Mouse (Mus musculus): ENCODE results near the gene Cd209e. TPM values are rescaled to one million over a fixed set of nuclear protein-coding genes. Genes with fewer than 3 reads are reported as not detected.
"Not testable (repeated sequence)": the region's sequence is repeated elsewhere in the genome, so short reads cannot be mapped to it uniquely, and the experiment has no call there.

Gene Cd209e
- not detected in 2 replicates for polyA plus RNA-seq (2016; fragmentation: Nextera tagmentation; extraction: Ambion mirVana)

GRCm38 (mm10) chr8:3854209-3854608 is at the start of gene Cd209e:
Gene Cd209e (minus strand): TSS chr8:3854309.
- H3K27me3 ChIP-seq: no peaks in the 10 kb centered on the region
- H3K27ac ChIP-seq (replicated peaks): no peak within 1 kb of the TSS
- no peak within 1 kb of the TSS for H3K4me2 ChIP-seq (replicated peaks)
- no peaks in the 10 kb centered on the region for H3K4me1 ChIP-seq
- 61% methylated on average over 2 of the region's 2 CpGs for WGBS
- H3K4me3 ChIP-seq: no peak within 1 kb of the TSS
- no peak for ATAC-seq (ENCODE audit: low FRiP score, low read depth)
- no peak within 1 kb of the TSS for H3K9ac ChIP-seq (replicated peaks)
- peaks cover 25% of the 10 kb centered on the region for H3K9me3 ChIP-seq
- H3K36me3 ChIP-seq: no peaks in the 10 kb centered on the region

- Histone ChIP-seq H3K4me1 (no peaks in the 10 kb centered on the region), H3K9ac (replicated peaks) (no peak within 1 kb of the TSS), H3K4me2 (replicated peaks) (no peak within 1 kb of the TSS), H3K4me3 (no peak within 1 kb of the TSS), H3K9me3 (peaks cover 46% of the 10 kb centered on the region), H3K36me3 (no peaks in the 10 kb centered on the region), H3K27me3 (no peaks in the 10 kb centered on the region), H3K27ac (replicated peaks) (no peak within 1 kb of the TSS)
- WGBS: 74% methylated on average over 4 of the region's 4 CpGs
- ATAC-seq (ENCODE audit: low FRiP score, low read depth): no peak
Observed at GRCm38 (mm10) chr8:3878455-3878854, 24.3 kb upstream of the Cd209e start, which contains the start of gene Cd209d. Gene Cd209d (minus strand): TSS chr8:3878555.

DNA sequence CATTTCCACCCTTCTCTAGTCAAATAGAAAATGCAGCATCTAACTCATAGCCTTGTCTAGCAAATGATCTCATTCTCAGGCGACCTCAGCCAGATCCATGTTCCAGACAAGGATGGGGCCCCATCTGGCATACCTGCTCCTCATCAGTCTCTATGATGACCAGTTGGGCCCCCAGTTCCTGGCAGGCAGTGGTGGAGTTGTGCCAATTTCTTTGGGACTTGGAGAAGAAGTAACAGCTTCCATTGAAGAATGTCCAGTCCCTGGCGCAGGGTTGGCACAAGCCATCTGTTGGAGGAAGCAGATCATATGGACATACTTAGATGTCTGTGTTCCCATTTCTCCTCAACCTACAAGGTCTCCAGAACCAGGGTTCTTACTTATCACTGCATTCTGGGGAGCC is 22.0 kb upstream of the Cd209e start:
- no peak overlapping the region for H3K27ac ChIP-seq (replicated peaks)
- ATAC-seq (ENCODE audit: low FRiP score, low read depth): no peak
- no peak overlapping the region for H3K4me3 ChIP-seq
- WGBS: 89% methylated on average over 2 of the region's 2 CpGs
- H3K4me1 ChIP-seq: no peaks in the 10 kb centered on the region
- H3K36me3 ChIP-seq: no peaks in the 10 kb centered on the region
- no peak overlapping the region for H3K4me2 ChIP-seq (replicated peaks)
- H3K9ac ChIP-seq (replicated peaks): no peak overlapping the region
- H3K27me3 ChIP-seq: no peaks in the 10 kb centered on the region
- peaks cover 55% of the 10 kb centered on the region for H3K9me3 ChIP-seq

DNA sequence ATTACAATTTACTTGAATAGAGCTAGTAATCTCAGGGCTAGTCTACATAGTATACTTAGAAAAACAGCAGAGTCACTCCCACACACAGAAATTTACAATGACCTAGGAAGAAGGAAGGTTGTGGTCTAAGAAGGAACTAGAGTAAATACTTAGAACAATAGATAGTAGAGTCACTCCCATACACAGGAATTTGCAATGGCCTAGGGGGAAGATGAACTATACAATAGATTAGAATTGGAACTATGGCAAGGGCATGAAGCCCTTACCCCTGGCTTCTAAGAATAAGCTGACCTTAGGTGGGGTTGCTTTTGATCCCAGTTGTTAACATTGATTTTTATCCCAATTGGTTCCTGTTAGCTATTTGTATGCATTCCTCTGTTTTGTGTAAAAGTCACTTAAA is 8.6 kb upstream of the Cd209e start:
- not testable (repeated sequence) for H3K27me3 ChIP-seq; ATAC-seq (ENCODE audit: low FRiP score, low read depth); H3K27ac ChIP-seq (replicated peaks); H3K4me2 ChIP-seq (replicated peaks); H3K36me3 ChIP-seq; H3K9ac ChIP-seq (replicated peaks); H3K9me3 ChIP-seq; H3K4me3 ChIP-seq; H3K4me1 ChIP-seq

DNA sequence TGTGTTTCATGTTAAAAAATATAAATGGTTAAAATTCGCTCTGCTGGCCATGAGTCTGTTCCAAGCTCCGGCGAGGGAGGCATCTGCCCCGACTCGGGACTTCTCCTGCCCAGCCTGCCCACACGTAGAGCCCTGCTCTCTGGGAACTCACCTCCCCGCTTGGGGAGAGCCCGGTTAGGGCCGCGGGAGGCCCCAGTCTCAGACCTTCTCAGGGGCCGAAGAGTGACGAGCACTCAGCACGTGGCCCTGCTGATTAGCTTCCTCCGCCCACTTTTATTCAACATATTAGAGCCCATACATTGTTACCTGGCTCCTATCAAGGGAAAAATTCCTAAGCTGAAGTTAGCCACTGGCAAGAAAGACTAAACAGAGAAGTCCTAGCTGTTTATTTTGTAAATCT is 51.0 kb downstream of the Cd209e start:
- H3K27me3 ChIP-seq: no peaks in the 10 kb centered on the region
- ATAC-seq (ENCODE audit: low FRiP score, low read depth): no peak
- H3K9me3 ChIP-seq: peaks cover 24% of the 10 kb centered on the region
- WGBS: 86% methylated on average over 14 of the region's 14 CpGs
- no peak overlapping the region for H3K27ac ChIP-seq (replicated peaks)
- no peak overlapping the region for H3K4me2 ChIP-seq (replicated peaks)
- H3K36me3 ChIP-seq: no peaks in the 10 kb centered on the region
- H3K9ac ChIP-seq (replicated peaks): no peak overlapping the region
- H3K4me1 ChIP-seq: no peaks in the 10 kb centered on the region
- H3K4me3 ChIP-seq: no peak overlapping the region

Other genes starting within 250 kb of the Cd209e start
- gene Xab2, start 233.0 kb downstream of the Cd209e start, polyA plus RNA-seq (2016; fragmentation: Nextera tagmentation; extraction: Ambion mirVana): 62.8 and 65.2 TPM in 2 replicates
- gene Pet100, start 232.8 kb downstream of the Cd209e start, polyA plus RNA-seq (2016; fragmentation: Nextera tagmentation; extraction: Ambion mirVana): 109 and 124 TPM in 2 replicates
- 0.14 TPM in 1 of 2 replicates, not detected in the other for gene Pcp2, start 228.8 kb downstream of the Cd209e start, polyA plus RNA-seq (2016; fragmentation: Nextera tagmentation; extraction: Ambion mirVana)
- gene Stxbp2, start 223.4 kb downstream of the Cd209e start, polyA plus RNA-seq (2016; fragmentation: Nextera tagmentation; extraction: Ambion mirVana): 19.5 and 19.8 TPM in 2 replicates
- gene Retn, start 198.5 kb downstream of the Cd209e start, polyA plus RNA-seq (2016; fragmentation: Nextera tagmentation; extraction: Ambion mirVana): 0.54 TPM in 1 of 2 replicates, not detected in the other
- not detected in 2 replicates for gene Mcemp1, start 188.6 kb downstream of the Cd209e start, polyA plus RNA-seq (2016; fragmentation: Nextera tagmentation; extraction: Ambion mirVana)
- 7.0 and 7.9 TPM in 2 replicates for gene Fcor, start 181.9 kb downstream of the Cd209e start, polyA plus RNA-seq (2016; fragmentation: Nextera tagmentation; extraction: Ambion mirVana)
- 46.6 and 49.0 TPM in 2 replicates for gene Trappc5, start 178.0 kb downstream of the Cd209e start, polyA plus RNA-seq (2016; fragmentation: Nextera tagmentation; extraction: Ambion mirVana)
- 0.40 and 0.42 TPM in 2 replicates for gene Fcer2a, start 160.1 kb downstream of the Cd209e start, polyA plus RNA-seq (2016; fragmentation: Nextera tagmentation; extraction: Ambion mirVana)
- gene Clec4g, start 133.7 kb downstream of the Cd209e start, polyA plus RNA-seq (2016; fragmentation: Nextera tagmentation; extraction: Ambion mirVana): not detected in 2 replicates
- 0.20 TPM in 1 of 2 replicates, not detected in the other for gene Cd209a, start 105.3 kb downstream of the Cd209e start, polyA plus RNA-seq (2016; fragmentation: Nextera tagmentation; extraction: Ambion mirVana)
- not detected in 2 replicates for gene Cd209d, start 24.2 kb upstream of the Cd209e start, polyA plus RNA-seq (2016; fragmentation: Nextera tagmentation; extraction: Ambion mirVana)
- gene Cd209b, start 72.5 kb upstream of the Cd209e start, polyA plus RNA-seq (2016; fragmentation: Nextera tagmentation; extraction: Ambion mirVana): not detected in 2 replicates
- gene Cd209c, start 100.4 kb upstream of the Cd209e start, polyA plus RNA-seq (2016; fragmentation: Nextera tagmentation; extraction: Ambion mirVana): 0.52 and 0.66 TPM in 2 replicates

Measured in midbrain, embryonic 12.5 days (tissue).